Mouse (Mus musculus): Measurements from ENCODE around the gene Ccdc124. TPM values are rescaled to one million over a fixed set of nuclear protein-coding genes. Genes with fewer than 3 reads are reported as not detected.

Gene Ccdc124
- polyA plus RNA-seq, 1 experiment from 2014 or later = 173 TPM

DNA sequence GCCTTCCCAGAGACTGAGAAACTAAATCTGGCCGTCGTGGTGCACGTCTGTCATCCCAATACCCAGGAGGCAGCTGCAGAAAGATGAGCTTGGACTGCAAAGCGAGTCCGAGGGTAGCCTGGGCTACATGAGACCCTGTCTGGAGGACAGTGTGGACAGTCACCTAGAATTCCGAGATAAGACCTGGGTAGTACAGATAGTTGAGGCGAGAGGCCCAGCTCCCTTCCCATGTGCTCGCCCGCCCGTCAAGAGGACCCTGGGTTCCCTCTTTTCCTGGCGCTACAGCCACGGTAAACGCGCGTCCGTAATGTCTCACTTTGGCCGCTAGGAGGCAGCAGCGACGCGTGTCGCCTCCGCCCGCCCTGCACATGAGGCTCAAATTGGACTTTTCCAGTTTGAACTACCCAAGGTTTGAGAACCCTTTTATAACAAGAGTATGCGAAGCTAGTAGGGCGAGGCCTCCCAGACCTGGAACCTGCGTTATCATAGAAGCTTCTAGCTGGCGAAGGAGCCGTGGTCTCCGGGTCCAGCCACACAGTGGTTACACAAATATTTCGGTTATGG, 52.3 kb downstream of the Ccdc124 start:
- no peak overlapping the region for H3K4me3 ChIP-seq
- H3K4me1 ChIP-seq = peaks cover 5% of the 10 kb centered on the region; the same call in 1 of the 2 replicates
- H3K27me3 ChIP-seq (replicated peaks) = peaks cover 13% of the 10 kb centered on the region
- no peak overlapping the region for H3K4me2 ChIP-seq
- H3K9ac ChIP-seq = no peak overlapping the region
- H3K36me3 ChIP-seq (replicated peaks) = no peaks in the 10 kb centered on the region
- ATAC-seq (replicated peaks) = peak; percentile 30; the same call in 1 of the 2 replicates
- 18% methylated on average over 30 of the region's 30 CpGs for WGBS
- no peaks in the 10 kb centered on the region for H3K9me3 ChIP-seq
- no peak overlapping the region for H3K27ac ChIP-seq

DNA sequence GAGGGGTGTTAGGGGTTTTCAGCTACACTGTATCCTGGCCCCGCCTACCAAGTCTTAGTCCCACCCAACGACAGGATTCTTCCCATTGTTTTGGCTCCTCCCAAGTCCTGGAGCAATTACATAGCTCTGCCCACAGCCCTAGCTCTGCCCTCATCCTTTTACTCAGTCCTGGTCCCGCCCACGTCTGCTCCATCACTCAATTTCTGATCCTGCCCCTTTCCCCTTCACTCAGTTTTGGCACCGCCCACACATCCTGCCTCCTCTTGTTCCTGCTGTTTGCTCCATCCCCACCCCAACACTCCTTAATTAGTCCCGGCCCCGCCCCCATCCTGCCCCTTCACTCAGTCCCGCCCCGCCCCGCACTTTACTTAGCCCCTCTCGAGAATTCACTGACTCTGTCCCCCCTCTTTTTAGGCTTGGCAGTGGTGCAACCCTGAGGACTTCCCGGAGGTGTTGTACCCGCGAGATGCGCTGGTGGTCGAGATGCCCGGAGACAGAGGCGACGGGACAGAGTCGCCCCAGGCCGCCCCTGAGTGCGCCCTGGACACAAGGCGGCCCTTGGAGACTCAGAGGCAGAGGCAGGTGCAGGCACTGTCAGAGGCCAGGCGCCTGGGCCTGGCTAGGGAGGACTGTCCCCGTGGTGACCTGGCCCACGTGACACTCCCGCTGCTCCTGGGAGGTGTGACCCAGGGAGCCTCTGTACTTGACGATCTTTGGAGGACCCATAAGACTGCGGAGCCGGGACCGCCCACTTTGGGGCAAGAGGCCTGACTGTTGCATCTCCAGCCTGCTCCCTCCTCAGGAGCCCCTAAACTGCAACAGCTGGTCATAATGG, 53.4 kb downstream of the Ccdc124 start:
- Histone ChIP-seq H3K27me3 (replicated peaks) (peaks cover 25% of the 10 kb centered on the region), H3K36me3 (replicated peaks) (no peaks in the 10 kb centered on the region), H3K9ac (no peak overlapping the region), H3K27ac (no peak overlapping the region), H3K4me2 (no peak overlapping the region), H3K9me3 (no peaks in the 10 kb centered on the region), H3K4me1 (peaks cover 5% of the 10 kb centered on the region; the same call in 1 of the 2 replicates), H3K4me3 (no peak overlapping the region)
- whole genome bisulfite sequencing = 4% methylated on average over 31 of the region's 31 CpGs
- peak; percentile 25; the same call in 1 of the 2 replicates for ATAC-seq (replicated peaks)

Small RNAs within 50 kb of the gene (microRNA-seq; reads per million reads assigned to microRNA genes)
- gene Mir7067 = 0.92 reads per million

Other genes starting within 250 kb of the Ccdc124 start
- 0.13 and 0.19 TPM in 2 replicates for gene Gdf15, start 241.5 kb downstream of the Ccdc124 start, polyA plus RNA-seq (2015; fragmentation: Nextera tagmentation; extraction: Ambion mirVana)
- gene Pgpep1, start 213.5 kb downstream of the Ccdc124 start, polyA plus RNA-seq (2015; fragmentation: Nextera tagmentation; extraction: Ambion mirVana) = 70.1 and 74.5 TPM in 2 replicates
- gene Lsm4, start 200.7 kb downstream of the Ccdc124 start, polyA plus RNA-seq (2015; fragmentation: Nextera tagmentation; extraction: Ambion mirVana) = 175 and 193 TPM in 2 replicates
- 83.0 and 94.4 TPM in 2 replicates for gene Jund, start 175.0 kb downstream of the Ccdc124 start, polyA plus RNA-seq (2015; fragmentation: Nextera tagmentation; extraction: Ambion mirVana)
- gene Iqcn, start 170.5 kb downstream of the Ccdc124 start, polyA plus RNA-seq (2015; fragmentation: Nextera tagmentation; extraction: Ambion mirVana) = 0.05 and 0.14 TPM in 2 replicates
- not detected in 2 replicates for gene Gm3336, start 155.4 kb downstream of the Ccdc124 start, polyA plus RNA-seq (2015; fragmentation: Nextera tagmentation; extraction: Ambion mirVana)
- gene Pde4c, start 150.2 kb downstream of the Ccdc124 start, polyA plus RNA-seq (2015; fragmentation: Nextera tagmentation; extraction: Ambion mirVana) = 0.15 and 0.46 TPM in 2 replicates
- 473 and 487 TPM in 2 replicates for gene Rab3a, start 119.3 kb downstream of the Ccdc124 start, polyA plus RNA-seq (2015; fragmentation: Nextera tagmentation; extraction: Ambion mirVana)
- gene Mpv17l2, start 113.0 kb downstream of the Ccdc124 start, polyA plus RNA-seq (2015; fragmentation: Nextera tagmentation; extraction: Ambion mirVana) = 36.6 and 38.4 TPM in 2 replicates
- 113 TPM in 2 replicates for gene Pik3r2, start 97.2 kb downstream of the Ccdc124 start, polyA plus RNA-seq (2015; fragmentation: Nextera tagmentation; extraction: Ambion mirVana)
- gene Mast3, start 68.9 kb downstream of the Ccdc124 start, polyA plus RNA-seq (2015; fragmentation: Nextera tagmentation; extraction: Ambion mirVana) = 26.4 and 26.9 TPM in 2 replicates
- gene Il12rb1, start 65.5 kb downstream of the Ccdc124 start, polyA plus RNA-seq (2015; fragmentation: Nextera tagmentation; extraction: Ambion mirVana) = 0.10 and 0.36 TPM in 2 replicates
- gene Arrdc2, start 34.2 kb downstream of the Ccdc124 start, polyA plus RNA-seq (2015; fragmentation: Nextera tagmentation; extraction: Ambion mirVana) = 8.1 and 8.6 TPM in 2 replicates
- 19.0 and 20.6 TPM in 2 replicates for gene Kcnn1, start 10.7 kb downstream of the Ccdc124 start, polyA plus RNA-seq (2015; fragmentation: Nextera tagmentation; extraction: Ambion mirVana)
- gene Slc5a5, start 18.8 kb upstream of the Ccdc124 start, polyA plus RNA-seq (2015; fragmentation: Nextera tagmentation; extraction: Ambion mirVana) = 1.9 and 2.0 TPM in 2 replicates
- 2,076 and 2,093 TPM in 2 replicates for gene Rpl18a, start 23.5 kb upstream of the Ccdc124 start, polyA plus RNA-seq (2015; fragmentation: Nextera tagmentation; extraction: Ambion mirVana)
- 69.2 and 69.9 TPM in 2 replicates for gene Map1s, start 32.0 kb upstream of the Ccdc124 start, polyA plus RNA-seq (2015; fragmentation: Nextera tagmentation; extraction: Ambion mirVana)